ENCODE assay signal across 15 mouse cellular contexts in genomic region chr15:95970691-95971090, GRCm38 (mm10).
"Had no signal": no experiment of that assay in that cellular context is flagged by ENCODE, and none has a peak within 500 bp of the region (broad histone marks: within the 10 kb centered on the region; RNA-seq: fewer than 3 reads in every experiment).

No protein-coding gene starts in this region.

- H3K27me3 ChIP-seq: liver, embryonic 15.5 days; lung, embryonic 15.5 days; megakaryocyte, embryonic 14.5 days; midbrain, embryonic 12.5 days; midbrain, embryonic 15.5 days; neural tube, embryonic 12.5 days; stomach, embryonic 15.5 days had no signal

- H3K4me2 ChIP-seq: liver, embryonic 15.5 days; lung, embryonic 15.5 days; midbrain, embryonic 12.5 days; midbrain, embryonic 15.5 days; neural tube, embryonic 12.5 days; stomach, embryonic 15.5 days had no signal

- H3K9me3 ChIP-seq: liver, embryonic 15.5 days; lung, embryonic 15.5 days; megakaryocyte, embryonic 14.5 days; midbrain, embryonic 12.5 days; midbrain, embryonic 15.5 days; neural tube, embryonic 12.5 days; stomach, embryonic 15.5 days had no signal

- H3K4me1 ChIP-seq: liver, embryonic 15.5 days; lung, embryonic 15.5 days; midbrain, embryonic 15.5 days; neural tube, embryonic 12.5 days; stomach, embryonic 15.5 days had no signal

- DNase-seq: liver, postnatal 0 days; lung, adult 2 months; right cerebral cortex, postnatal 14 days; thymus, adult 2 months; thymus, postnatal 25 days had no signal

- H3K9ac ChIP-seq: liver, embryonic 15.5 days; liver, postnatal 0 days; lung, embryonic 15.5 days; midbrain, embryonic 12.5 days; midbrain, embryonic 15.5 days; neural tube, embryonic 12.5 days; stomach, embryonic 15.5 days had no signal

- ATAC-seq: liver, postnatal 0 days; lung, postnatal 0 days; midbrain, embryonic 15.5 days had no signal

- H3K4me3 ChIP-seq: liver, embryonic 15.5 days; lung, embryonic 15.5 days; megakaryocyte, embryonic 14.5 days; midbrain, embryonic 12.5 days; midbrain, embryonic 15.5 days; neural tube, embryonic 12.5 days; stomach, embryonic 15.5 days had no signal

- H3K27ac ChIP-seq: liver, embryonic 15.5 days; lung, embryonic 15.5 days; macrophage; midbrain, embryonic 12.5 days; midbrain, embryonic 15.5 days; neural tube, embryonic 12.5 days; stomach, embryonic 15.5 days; stomach, postnatal 0 days had no signal
